Mouse (Mus musculus): ENCODE data around the gene Pla1a. TPM values are rescaled to one million over a fixed set of nuclear protein-coding genes. Genes with fewer than 3 reads are reported as not detected.

Gene Pla1a
- polyA plus RNA-seq, 3 experiments from 2014 or later, result 0.30 TPM; not detected in 2

DNA sequence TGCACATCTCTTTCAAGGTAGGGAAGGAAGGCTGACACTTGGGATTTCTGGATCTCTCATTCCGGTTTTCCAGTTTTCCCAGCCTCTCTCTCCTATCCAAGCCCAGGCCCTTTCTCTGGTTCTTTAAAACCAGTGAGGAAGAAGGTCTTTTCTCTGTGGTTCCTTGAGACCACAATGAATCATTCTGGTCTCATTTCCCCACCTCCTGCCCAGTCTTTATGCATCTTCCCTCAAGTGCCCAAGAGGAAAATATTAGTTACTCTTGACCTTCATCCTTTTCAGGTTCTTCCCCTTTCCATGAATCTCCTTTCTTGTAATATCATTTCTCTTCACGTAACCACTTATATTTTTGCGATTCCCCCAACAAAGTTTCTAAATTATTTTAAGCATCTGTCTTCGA is 47.2 kb downstream of the Pla1a start:
- no peak for ATAC-seq

DNA sequence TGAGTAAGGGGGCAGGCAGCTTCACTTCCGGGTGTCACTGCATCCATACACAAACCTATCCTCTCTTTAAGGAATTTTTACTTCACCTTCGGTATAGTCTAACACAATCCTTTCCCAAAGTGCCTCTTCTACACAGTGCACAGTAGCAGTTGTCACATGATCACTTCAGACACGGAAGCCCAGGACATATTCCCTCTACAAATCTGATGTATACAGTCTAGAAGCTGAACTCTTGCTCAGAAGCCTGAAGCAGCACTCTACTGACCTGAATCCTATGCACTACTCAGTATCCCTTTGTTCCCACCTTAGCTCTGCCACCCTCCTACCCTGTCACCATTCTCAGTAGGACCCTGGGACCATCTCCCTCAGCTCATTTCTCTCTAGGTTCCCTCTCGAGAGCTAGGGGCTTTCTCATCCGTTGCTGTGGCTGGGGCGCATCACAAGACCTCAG is 47.7 kb downstream of the Pla1a start:
- ATAC-seq, result no peak

DNA sequence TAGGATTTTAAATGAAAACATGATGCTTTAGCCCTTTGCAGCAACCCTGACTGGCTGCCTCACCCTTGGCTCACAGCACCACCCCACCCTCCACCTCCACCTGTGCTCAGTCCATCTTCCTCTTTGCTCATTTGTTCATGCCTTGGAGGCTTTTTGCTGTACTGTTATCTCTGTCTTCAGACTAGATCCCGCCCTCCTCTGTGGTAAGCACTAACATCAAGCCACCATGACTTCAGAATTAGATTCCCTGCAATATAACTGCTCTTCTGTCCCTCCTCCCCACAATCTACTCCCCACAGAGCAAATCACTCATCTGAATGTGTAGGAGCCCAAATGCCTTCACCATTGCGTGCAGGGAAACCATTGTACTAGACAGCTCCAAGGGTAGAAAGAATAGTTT is 49.3 kb downstream of the Pla1a start:
- ATAC-seq, result no peak

- ATAC-seq, result no peak
Measured at GRCm38 (mm10) chr16:38379926-38380325, 53.0 kb downstream of the Pla1a start.

DNA sequence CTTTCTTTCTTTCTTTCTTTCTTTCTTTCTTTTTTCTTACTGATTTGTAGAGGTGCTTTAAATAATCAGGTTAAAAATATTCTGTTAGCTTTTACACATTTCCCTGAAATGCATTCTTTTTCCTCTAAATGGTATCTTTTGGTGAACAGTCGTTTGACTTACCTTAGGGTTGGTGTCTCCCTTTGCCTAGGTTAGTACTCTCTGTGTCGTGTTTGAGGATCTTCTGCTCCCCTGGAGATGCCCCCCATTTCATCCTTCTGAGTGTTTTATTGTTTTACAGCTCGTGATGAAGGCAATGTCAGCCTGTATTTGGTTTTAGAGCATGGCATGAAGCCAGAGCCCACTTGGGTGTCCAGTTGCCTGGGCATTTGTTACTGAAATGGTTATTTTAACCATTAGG is 53.5 kb downstream of the Pla1a start:
- ATAC-seq, result no peak

- ATAC-seq, result no peak
Measured at GRCm38 (mm10) chr16:38379088-38379487, 53.9 kb downstream of the Pla1a start.

- no peak for ATAC-seq
Measured at GRCm38 (mm10) chr16:38378591-38378990, 54.4 kb downstream of the Pla1a start.

DNA sequence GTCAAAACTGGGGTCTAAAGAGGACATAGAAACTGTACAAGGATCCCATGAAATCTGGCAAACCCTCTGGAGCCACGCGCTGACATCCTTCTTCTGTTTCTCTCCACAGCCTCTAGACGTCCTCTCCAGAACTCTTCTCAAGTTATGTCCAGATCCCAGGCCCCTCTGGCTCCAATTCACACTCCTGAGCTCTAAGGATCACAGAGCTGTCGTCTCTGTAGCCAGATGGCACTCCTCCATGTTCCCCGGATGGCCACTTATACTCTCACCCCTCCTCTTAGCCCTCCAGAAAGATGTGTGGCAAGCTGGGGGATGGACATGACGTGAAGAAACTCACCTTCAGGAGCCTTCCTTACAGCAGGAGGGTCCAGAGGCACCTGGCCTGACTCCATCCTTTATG is 55.4 kb downstream of the Pla1a start:
- no peak for ATAC-seq

DNA sequence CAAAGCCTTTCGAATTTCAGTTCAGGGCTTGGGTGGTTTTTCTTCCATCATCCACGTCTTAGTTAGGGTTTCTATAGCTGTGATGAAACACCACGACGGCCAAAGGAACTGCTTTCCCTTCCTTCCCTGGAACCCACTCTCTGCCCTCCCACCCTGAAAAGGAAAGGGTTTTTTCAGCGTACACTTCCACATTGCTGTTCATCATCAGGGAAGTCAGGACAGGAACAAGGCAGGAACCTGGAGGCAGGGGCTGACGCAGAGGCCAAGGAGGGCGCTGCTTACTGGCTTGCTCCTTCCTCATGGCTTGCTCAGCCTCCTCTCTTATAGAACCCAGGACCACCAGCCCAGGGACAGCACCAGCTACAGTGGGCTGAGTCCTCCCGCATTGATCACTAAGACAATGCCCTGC is 56.1 kb downstream of the Pla1a start:
- peak; percentile 22 for ATAC-seq

DNA sequence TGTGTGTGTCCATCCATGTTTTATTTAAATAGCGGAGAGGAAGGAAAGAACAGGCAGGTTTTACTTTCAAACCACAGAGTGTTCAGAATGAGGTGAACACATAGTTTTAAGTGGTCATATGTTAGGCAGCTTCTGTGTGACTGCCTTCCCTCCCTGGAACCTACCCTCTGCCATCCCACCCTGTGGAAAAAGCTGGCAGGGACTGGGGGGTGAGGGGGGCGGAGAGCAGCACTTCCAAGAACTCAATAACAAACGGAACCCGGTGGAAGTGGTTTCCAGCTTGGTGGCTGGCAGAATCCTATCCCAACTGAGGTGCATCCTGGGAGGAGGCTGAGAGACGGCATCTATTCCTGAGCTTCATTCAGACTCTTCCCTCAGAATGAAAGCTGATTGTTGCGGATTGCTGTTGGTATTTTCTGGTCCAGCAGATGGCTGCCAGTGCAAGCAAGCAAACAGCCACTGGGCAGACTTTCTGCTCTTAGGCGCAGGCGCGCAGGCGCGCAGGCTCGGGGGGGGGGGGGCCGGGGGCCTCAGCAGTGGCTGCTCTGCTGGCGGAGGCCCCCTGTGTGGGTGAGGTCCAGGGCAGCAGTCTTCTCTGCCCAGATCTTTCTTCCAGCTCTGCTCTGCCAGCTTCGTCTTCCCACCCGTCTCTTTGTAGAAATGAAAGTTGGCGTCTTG is 56.6 kb downstream of the Pla1a start:
- peak; percentile 63 for ATAC-seq

GRCm38 (mm10) chr16:38375182-38375581 is 57.8 kb downstream of the Pla1a start:
- ATAC-seq, result no peak

- peak; percentile 59 for ATAC-seq
Measured at GRCm38 (mm10) chr16:38374379-38375140, 58.4 kb downstream of the Pla1a start.

DNA sequence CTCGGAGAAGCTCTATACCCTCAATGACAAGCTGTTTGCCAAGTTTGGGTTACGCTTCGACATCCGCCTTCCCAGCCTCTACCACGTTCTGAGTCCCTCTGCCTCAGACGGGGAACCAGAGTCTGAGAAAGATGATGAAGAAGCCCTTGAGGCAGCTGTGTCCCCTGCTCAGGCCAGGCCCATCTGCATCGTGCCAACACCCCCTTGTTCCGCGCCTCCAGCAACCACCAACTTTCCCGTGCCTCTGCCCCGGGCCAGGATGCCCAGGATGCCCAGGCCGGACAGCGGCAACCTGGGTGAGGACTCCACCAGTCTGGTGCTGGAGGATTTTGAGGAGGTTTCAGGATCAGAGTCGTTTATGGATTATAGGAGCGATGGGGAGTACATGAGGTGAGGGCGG is 59.0 kb downstream of the Pla1a start:
- no peak for ATAC-seq

DNA sequence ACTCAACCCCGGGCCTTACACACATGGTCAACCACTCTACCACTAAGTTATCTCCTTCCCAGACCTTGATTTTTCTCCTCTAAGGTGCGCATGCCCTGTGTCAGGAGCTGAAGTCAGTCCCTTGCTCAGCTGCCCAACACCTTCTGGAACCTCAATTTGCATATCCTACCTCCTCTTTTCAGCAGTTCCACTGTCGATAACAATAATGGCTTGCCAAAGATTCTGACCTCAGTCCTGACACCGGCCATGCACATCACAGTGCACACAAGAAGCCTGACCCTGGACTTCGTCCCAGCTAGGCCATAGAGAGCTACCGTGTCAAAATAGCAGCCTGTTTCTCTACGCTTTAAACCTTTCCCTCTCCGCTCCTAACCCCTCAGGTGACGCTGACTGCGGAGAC is 59.5 kb downstream of the Pla1a start:
- no peak for ATAC-seq

GRCm38 (mm10) chr16:38372876-38373275 is 60.1 kb downstream of the Pla1a start:
- no peak for ATAC-seq

DNA sequence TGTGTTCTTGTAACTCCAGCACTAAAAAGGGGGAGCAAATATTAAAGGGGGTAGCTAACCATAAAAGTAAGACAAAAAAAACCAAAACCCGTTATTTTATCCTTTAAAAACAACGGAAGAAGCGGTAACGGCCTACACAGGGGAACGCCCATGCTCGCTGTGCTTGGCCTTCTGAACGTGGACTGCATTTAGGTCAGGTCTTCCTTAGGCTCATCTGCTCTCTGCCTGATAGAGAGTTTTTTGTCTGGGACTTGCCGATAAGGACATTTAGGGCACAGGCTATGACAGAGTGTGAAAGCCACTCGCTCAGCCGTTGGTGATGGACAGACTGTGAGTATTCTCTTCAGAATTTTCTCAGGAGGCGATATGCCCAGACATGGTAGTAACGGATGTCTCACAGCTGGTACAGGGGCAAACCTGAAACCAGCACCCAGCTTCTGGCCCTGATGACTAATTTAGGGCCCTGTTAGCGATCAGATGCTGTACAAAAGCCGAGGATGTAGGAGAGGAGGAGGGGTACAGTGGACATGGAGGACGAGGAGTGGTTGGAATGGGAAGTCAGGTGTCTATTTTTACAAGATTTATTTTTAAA is 61.1 kb downstream of the Pla1a start:
- ATAC-seq, result no peak

DNA sequence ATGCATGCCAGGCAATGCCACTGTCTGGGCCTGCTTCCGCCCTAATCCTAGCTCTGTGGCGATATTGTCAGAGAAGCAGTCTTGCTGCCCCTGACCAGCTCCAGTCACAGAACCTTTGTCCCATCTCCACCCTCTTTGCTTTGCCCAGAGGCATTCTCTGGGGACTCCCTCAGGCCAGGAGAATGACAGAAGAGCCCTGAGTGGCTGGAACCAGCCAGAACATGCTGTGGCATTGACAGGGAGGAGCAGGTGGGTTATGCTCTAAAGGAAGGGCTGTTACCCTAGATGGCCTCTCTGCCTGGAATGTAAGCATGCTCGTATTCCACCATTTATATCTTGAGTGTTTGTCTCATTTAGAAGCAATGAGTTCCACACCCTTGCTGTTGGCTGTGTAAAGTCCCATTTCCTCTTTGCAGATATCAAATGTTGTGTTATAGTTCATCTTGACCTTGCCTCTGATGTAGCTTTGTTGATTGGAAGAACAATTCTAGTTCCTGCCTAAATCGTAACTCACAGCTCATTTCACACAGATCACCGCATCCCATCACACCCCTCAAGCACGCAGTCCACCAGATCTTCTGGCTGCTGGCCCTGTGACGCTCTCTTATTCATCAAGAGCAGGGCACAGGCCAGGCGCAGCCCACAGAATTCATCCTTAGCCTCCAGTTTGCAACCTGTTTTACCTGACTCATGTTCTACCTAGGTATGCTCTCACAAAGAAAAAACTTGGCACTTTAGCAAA is 62.1 kb downstream of the Pla1a start:
- no peak for ATAC-seq

- ATAC-seq, result no peak
Measured at GRCm38 (mm10) chr16:38369992-38370484, 62.9 kb downstream of the Pla1a start.

DNA sequence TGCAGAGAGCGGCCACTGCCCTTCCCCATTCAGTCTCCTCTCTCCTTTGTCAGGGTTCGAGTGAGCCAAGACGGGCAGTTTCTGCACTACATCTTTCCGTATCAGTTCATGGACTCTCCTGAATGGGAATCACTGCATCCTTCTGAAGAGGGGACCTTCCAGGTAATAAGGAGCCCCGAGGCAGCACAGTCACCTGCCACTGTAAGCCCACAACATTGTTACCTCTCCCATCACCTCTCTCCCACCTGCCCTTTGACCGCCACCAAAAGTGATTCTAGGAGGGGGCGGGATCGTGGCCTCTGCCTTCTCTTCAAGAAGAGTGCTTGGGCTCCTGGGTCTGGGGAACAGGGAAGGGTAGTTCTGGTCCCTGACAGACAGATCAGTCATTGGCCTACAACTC is 63.5 kb downstream of the Pla1a start:
- ATAC-seq, result no peak

DNA sequence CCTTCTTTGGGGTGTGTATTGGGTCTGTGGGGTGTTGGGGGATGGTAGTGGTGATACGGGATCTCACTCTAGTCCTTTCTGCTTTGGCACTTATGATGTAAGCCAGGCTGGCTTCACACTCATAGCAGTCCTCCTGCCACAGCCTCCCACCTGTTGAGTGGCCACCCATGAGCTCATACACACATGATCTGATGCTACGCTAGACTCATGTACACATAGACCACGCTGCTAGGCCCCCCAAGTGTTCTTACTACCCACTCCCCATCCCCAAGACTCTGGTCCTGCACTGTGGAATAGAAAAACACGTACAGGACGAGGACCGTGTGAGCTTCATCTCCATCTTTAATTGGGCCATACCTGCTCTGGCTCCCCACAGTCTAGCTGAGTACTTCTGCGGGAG is 63.9 kb downstream of the Pla1a start:
- no peak for ATAC-seq

- ATAC-seq, result no peak
Measured at GRCm38 (mm10) chr16:38368336-38368735, 64.6 kb downstream of the Pla1a start.

GRCm38 (mm10) chr16:38366231-38366630 is 66.7 kb downstream of the Pla1a start:
- no peak for ATAC-seq

GRCm38 (mm10) chr16:38365390-38365789 is 67.6 kb downstream of the Pla1a start:
- ATAC-seq, result no peak

Measured in inflammation-experienced regulatory T-cells, adult 6 months (primary cell).